Mouse (Mus musculus) A20 (cell line): ENCODE data around the gene Hsd3b4.
"Not testable (repeated sequence)": the region's sequence is repeated elsewhere in the genome, so short reads cannot be mapped to it uniquely, and the experiment has no call there.

Source experiments
- DNase-seq: peaks from one replicate; pipeline ENCODE4 v3.0.0-alpha.2; 2011; ENCODE audit warnings: low read depth, low spot score

Hsd3b4 gene

GRCm38 (mm10) chr3:98510414-98510813, at the start of gene Hsd3b4:
Gene Hsd3b4, minus strand, starts transcription at chr3:98510514.
- DNase-seq, result not testable (repeated sequence)

GRCm38 (mm10) chr3:98550832-98551231, 40.5 kb upstream of the Hsd3b4 start:
- DNase-seq, result not testable (repeated sequence)

DNA sequence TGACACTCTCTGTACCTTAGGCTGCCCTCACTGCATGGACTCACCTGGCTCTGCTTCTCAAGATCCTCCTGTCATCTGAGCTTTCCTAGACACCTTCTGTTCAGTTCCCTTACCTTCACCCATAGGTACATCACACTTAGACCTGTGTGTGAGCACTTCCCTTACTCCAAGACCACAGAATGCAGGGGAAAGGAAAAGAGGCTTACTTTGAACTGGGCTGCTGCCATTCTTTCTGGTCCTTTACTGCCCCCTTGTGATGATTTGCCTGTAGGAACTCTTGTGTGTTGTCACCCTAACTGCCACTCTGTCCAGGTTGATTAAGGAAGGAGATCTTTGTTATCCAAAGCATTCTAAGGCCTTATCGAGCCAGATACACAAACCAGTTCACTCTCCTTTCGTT, 39.9 kb upstream of the Hsd3b4 start:
- not testable (repeated sequence) for DNase-seq

DNA sequence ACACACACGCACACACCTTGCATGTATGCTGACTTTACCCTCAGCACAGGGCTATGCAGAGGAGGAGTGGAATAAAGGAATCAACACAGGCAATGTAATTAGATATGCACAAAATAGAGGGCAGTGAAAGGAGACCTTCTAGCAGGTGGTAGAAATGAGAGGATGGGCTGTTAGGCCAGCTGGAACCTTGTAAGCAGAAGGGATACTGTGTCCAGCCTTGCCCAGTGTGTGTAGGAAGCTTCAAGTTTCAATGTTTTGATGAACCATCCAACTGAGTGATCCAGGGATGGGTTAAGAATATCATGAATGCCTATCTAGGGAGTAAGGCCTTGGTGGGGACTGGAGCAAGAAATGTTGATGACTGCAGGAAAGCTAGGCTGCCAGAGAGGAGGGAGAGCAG, 38.2 kb upstream of the Hsd3b4 start:
- not testable (repeated sequence) for DNase-seq

DNA sequence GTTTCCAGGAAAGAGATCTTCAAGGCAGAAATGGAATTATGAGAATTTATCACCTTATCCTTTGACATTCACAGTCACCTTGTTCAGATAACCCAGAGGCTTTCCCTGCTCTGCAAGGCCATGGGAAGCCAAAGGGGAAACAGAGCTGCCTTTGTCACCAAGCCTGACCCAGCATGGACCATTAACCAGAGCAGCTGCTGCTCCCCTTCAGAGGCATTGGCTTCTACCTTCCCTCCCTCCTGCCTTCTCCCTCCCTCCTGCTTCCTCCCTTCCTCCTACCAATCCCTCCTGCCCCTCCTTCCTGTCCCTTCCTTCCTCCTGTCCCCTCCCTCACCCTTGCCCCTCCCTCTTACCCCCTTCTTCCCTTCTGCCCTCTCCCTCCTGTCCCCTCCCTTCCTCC, 37.3 kb upstream of the Hsd3b4 start:
- DNase-seq, result not testable (repeated sequence)

GRCm38 (mm10) chr3:98524978-98525377, 14.7 kb upstream of the Hsd3b4 start:
- DNase-seq, result not testable (repeated sequence)

GRCm38 (mm10) chr3:98524552-98524951, 14.2 kb upstream of the Hsd3b4 start:
- DNase-seq, result not testable (repeated sequence)

DNA sequence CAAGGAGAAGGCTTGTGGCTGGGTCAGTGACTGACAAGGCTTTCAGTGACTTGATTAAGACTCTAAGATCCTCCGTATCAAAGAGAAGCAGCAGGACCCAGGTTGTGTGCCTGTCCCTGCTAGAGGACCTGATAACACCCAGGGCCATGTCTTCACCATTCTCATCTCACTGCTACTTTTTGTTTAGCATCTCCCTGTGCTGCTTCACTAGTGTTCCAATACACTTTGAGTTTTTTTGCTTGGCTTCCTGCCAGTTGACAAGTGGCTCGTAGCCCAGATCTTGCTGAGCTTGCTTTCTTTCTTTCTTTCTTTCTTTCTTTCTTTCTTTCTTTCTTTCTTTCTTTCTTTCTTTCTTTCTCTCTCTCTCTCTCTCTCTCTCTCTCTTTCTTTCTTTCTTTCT, 12.5 kb upstream of the Hsd3b4 start:
- DNase-seq, result not testable (repeated sequence)

- not testable (repeated sequence) for DNase-seq
Observed at GRCm38 (mm10) chr3:98507229-98507628, 3.1 kb downstream of the Hsd3b4 start.

GRCm38 (mm10) chr3:98497401-98497800, 12.9 kb downstream of the Hsd3b4 start:
- not testable (repeated sequence) for DNase-seq

GRCm38 (mm10) chr3:98496762-98497161, 13.6 kb downstream of the Hsd3b4 start:
- DNase-seq, result not testable (repeated sequence)

DNA sequence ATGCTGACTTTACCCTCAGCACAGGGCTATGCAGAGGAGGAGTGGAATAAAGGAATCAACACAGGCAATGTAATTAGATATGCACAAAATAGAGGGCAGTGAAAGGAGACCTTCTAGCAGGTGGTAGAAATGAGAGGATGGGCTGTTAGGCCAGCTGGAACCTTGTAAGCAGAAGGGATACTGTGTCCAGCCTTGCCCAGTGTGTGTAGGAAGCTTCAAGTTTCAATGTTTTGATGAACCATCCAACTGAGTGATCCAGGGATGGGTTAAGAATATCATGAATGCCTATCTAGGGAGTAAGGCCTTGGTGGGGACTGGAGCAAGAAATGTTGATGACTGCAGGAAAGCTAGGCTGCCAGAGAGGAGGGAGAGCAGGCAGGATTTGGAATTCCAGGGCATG, 15.3 kb downstream of the Hsd3b4 start:
- DNase-seq, result not testable (repeated sequence)

DNA sequence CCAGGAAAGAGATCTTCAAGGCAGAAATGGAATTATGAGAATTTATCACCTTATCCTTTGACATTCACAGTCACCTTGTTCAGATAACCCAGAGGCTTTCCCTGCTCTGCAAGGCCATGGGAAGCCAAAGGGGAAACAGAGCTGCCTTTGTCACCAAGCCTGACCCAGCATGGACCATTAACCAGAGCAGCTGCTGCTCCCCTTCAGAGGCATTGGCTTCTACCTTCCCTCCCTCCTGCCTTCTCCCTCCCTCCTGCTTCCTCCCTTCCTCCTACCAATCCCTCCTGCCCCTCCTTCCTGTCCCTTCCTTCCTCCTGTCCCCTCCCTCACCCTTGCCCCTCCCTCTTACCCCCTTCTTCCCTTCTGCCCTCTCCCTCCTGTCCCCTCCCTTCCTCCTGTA, 16.1 kb downstream of the Hsd3b4 start:
- DNase-seq, result not testable (repeated sequence)

DNA sequence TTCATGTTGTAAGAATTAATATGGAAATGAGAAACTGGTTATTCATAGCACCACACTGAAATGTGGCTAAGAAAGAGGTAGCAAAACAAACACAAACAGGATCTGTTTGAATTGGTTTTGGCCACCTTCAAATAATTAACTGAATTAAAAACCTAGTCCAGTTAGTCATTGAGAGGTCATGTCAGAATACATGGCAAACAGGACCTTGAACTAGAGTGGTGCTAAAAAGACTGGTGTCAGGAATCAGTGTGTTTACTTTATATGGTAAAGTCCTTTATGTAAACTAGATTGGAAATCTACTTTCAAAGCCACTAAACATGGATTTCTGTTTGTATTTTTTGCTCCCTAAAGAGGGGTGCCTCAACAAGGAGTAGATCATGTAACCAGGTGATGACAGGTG, 38.8 kb downstream of the Hsd3b4 start:
- not testable (repeated sequence) for DNase-seq

DNA sequence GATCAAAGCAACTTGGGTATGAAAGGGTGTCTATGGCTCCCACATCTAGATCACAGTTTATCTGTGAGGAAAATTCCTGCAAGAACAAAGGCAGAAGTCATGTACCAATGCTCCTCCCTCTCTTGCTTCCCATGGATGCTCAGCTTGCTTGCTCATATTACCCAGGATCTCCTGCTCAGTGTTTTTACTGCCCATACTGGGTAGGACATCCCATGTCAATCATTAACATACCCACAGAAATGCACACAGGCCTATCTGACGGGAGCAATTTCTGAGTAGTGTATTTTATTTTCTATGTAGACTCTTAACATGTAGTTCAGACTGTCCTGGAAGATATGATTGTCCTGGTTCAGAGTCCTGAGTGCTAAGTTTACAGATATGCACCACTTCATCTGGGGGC, 39.3 kb downstream of the Hsd3b4 start:
- DNase-seq, result not testable (repeated sequence)

DNA sequence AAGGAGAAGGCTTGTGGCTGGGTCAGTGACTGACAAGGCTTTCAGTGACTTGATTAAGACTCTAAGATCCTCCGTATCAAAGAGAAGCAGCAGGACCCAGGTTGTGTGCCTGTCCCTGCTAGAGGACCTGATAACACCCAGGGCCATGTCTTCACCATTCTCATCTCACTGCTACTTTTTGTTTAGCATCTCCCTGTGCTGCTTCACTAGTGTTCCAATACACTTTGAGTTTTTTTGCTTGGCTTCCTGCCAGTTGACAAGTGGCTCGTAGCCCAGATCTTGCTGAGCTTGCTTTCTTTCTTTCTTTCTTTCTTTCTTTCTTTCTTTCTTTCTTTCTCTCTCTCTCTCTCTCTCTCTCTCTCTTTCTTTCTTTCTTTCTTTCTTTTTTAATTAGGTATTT, 41.0 kb downstream of the Hsd3b4 start:
- DNase-seq, result not testable (repeated sequence)

GRCm38 (mm10) chr3:98457026-98457425, 53.3 kb downstream of the Hsd3b4 start, which contains the start of gene Gm4450:
Gene Gm4450, minus strand, starts transcription at chr3:98457126.
- not testable (repeated sequence) for DNase-seq

GRCm38 (mm10) chr3:98453786-98454185, 56.5 kb downstream of the Hsd3b4 start:
- DNase-seq, result not testable (repeated sequence)
